Mouse (Mus musculus): ENCODE results near the gene Fbxw28.
"Not testable (repeated sequence)": the region's sequence is repeated elsewhere in the genome, so short reads cannot be mapped to it uniquely, and the experiment has no call there.

Fbxw28 gene

DNA sequence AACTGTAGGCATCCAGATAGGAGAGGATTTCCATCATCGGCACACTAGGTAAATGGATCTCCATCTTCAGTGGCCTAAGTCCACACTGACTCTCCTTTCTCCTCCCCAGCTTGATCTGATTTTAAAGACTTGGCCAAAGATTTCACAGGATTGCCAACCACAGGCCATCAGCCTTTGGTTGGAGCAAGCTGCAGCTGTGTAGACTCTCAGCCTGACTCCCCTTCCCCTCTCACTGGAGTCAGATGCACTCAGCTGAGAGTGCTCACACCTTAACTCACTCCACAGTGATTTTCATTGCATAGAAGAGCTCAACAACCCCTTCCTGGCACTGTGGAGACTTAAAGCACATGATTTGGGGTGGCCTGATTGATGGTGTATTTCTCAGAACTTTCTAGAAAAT is at the start of gene Fbxw28:
TSS of gene Fbxw28 (minus strand) at position 101 of the 400 bp plus-strand sequence.
- CTCF ChIA-PET: not testable (repeated sequence)

GRCm38 (mm10) chr9:109287576-109287975 is 51.9 kb downstream of the Fbxw28 start, which contains the start of gene Fbxw14:
TSS of gene Fbxw14 (minus strand) at chr9:109287676.
- POLR2A ChIA-PET, CTCF ChIA-PET: not testable (repeated sequence)

More for the DNA sequence above, at the start of gene Fbxw28:
- POLR2A ChIA-PET: not testable (repeated sequence)

All from embryonic stem cell, embryonic (primary cell).